Mouse (Mus musculus): ENCODE results near the gene Smtnl2.

Gene Smtnl2

GRCm38 (mm10) chr11:72426884-72427283, 15.4 kb upstream of the Smtnl2 start:
- no peak for DNase-seq (ENCODE audit: low spot score in 2 of 2)

GRCm38 (mm10) chr11:72425201-72425600, 13.7 kb upstream of the Smtnl2 start:
- no peak for DNase-seq (ENCODE audit: low spot score in 2 of 2)

DNA sequence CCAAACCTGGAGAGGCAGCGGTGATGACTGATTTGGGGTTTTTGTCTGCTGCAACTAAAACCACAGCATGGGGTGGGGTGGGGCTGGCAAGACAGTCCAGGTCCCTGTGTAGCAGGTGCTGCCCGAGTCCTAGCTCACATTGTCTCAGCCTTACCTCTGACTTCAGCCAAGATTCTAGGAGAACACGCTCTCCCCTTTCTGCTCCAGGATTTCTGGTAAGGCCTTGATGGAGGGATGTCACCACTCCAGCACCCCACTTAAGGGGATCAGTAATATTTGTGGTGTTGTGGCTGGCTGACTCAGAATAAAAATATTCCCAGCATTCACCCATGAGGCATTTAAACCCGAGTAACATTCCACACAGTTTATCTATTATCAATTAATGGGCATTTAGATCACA, 12.2 kb upstream of the Smtnl2 start:
- no peak for DNase-seq (ENCODE audit: low spot score in 2 of 2)

- no peak for DNase-seq (ENCODE audit: low spot score in 2 of 2)
These were observed 10.2 kb upstream of the Smtnl2 start for GRCm38 (mm10) chr11:72421518-72422278.

GRCm38 (mm10) chr11:72420460-72421122, 9.1 kb upstream of the Smtnl2 start:
- no peak for DNase-seq (ENCODE audit: low spot score in 2 of 2)

DNA sequence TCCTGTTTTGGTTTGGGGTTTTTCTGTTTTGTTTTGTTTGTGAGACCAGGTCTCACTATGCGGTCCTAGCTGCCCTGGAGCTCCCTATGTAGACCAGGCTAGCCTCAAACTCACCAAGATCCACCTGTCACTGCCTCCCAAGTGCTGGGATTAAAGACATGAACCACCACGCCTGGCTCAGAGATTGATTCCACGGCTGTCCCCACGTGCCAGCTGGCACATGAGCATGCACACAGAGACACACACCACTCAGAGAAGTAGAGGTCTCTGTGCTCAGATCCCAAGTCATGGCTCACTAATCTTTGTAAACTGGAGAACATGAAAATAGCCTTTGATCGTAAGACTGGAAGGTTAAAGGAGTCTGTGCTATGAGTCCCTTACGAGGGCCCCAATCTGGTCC, 7.5 kb upstream of the Smtnl2 start:
- no peak for DNase-seq (ENCODE audit: low spot score in 2 of 2)

DNA sequence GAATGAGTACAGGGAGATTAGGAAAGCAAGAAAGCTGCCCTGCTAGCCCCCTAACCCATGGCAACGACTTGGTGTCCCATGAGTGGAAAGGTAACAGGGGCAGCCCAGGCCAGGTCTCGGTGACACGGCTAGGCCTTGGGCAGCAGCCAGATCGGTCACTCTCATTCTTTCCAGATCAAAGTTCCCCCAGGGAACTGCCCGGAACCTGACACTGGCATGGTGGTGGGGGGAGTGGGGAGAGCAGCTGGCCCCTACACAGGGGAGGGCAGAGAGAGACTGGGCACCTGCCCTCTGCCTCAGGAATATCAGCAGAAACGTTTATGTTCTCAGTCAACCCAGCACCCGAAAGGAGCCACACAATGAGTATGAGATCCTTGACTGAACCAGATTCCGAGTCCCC, 6.7 kb upstream of the Smtnl2 start:
- DNase-seq (ENCODE audit: low spot score in 2 of 2) = no peak

GRCm38 (mm10) chr11:72417376-72417775, 5.9 kb upstream of the Smtnl2 start:
- DNase-seq (ENCODE audit: low spot score in 2 of 2) = no peak

DNA sequence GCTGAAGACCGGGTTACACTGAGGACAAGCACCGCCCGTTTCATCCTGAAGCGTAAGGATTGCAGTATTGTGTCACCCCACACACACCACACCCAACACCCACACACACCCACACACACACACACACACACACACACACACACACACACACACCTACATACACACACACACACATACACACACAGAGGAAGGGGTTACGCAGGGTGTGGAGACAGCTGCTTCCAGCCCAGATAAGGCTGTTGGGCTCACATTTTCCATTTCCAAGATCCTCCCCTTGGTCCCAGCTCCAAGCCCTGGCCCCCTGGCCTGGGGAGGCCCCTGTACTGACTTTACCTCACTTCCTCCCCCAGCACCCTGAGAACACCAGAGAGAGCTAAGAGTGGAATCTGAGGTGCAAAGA, 5.2 kb upstream of the Smtnl2 start:
- no peak for DNase-seq (ENCODE audit: low spot score in 2 of 2)

- DNase-seq (ENCODE audit: low spot score in 2 of 2) = no peak
These were observed 3.6 kb upstream of the Smtnl2 start for GRCm38 (mm10) chr11:72415155-72415554.

DNA sequence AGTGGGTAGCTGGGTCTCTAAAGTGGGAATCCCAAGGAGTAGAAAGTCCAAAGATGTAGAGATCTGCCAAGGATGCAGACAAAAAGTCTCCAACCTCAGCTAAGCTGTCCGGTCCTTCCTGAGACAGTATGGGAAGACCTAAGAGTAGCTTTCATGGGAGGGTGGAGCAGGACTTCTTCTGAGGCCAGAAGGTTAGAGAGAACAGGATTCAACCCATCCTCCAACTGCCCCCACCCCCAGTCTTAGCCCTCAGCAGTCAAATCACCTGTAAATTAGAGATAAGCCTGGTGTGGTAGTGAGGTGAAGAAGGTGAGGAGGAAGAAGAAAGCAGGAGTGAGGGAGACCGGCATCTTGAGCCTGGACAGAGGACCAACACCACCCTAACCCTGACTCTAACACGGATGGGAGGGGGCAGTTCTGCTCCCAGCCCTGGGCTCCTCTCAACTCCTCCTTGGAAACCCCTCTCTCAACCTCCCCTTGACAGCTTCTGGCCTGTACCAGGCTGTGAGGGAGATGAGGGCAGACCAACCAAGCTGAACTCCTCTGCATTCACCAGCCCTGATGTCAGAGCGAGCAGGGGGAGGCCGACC, 2.2 kb upstream of the Smtnl2 start:
- no peak for DNase-seq (ENCODE audit: low spot score in 2 of 2)

DNA sequence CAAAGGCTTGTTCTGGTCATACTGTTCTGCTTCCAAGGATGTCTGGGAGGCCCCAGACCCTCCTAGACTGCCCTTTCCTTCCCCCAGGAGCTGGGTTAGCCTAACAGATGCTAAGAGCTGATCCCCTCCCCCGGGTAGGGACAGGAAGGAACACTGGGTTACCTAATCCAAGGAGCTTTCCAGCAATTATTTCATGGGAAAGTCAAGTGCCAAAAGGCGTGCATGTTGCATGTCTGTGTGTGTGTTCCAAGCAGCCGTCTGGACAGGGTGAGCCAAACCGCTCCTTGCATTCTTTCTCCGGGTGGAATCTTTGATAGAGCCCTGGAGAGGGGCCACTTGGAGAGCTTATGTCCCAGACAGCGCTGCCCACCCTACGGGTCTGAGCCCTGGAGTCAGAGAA, 1.5 kb upstream of the Smtnl2 start:
- DNase-seq (ENCODE audit: low spot score in 2 of 2) = no peak

GRCm38 (mm10) chr11:72411945-72412344, 432 bp upstream of the Smtnl2 start:
- no peak for DNase-seq (ENCODE audit: low spot score in 2 of 2)

DNA sequence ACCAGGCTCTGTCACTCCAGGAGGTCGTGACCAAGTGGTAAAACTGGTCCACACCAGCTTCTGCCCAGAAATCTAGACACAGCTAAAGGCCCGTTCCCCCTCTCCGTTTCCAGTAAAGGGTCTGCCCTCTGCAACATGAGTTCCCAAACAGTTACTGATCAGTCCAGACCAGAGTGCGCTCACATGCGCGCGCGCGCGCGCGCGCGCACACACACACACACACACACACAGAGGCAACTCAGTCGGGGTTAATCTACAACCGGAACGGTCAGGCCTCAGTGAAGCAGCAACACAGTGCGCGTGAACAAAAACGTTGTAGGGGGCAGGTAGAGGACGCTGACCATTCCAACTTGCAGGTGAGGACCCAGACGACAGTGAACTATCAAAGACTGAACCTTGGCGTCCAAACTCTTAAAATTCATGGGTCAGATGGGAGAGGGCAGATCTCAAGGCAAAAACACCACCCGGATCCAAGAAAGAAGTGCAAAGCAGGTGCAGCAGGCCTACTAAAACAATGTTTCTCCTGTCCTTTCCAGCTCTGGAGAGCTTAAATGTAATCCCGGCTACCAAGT, 906 bp downstream of the Smtnl2 start:
- DNase-seq (ENCODE audit: low spot score in 2 of 2) = no peak

GRCm38 (mm10) chr11:72409649-72410385, 1.7 kb downstream of the Smtnl2 start:
- DNase-seq (ENCODE audit: low spot score in 2 of 2) = no peak

DNA sequence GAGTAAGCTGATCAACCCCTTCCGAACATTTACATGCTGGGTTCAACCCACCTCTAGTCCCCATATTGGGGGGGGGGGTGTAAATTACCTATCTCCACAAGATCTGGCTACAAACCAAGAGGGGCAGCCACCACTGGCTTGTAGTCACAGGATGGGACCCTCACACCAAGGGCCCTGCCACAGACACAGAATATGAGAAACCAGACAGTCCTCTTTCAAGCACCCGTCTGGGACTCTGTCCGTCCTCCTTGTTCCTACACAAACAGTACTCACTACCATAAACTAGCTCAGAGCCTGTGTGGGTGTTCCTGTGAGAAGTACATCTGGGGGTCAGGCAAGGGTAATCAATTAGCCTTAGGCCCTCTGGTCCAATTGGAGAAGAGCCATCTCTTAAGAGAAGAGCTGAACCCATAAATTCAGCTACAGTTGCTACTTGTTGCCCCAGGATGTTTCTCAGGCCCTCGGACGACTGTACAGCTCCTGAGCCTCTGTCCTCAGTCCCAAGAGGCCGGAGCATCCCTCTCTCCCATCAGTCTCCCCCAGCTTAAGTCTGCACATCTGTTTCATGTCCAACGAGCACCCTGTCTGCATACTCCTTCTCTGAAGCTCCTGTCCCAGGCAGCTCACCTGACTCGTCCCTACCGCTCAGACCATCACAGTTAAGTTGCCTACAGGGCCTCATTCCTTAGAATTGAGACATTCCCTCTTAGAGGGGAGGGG, 2.9 kb downstream of the Smtnl2 start:
- DNase-seq (ENCODE audit: low spot score in 2 of 2) = no peak

GRCm38 (mm10) chr11:72407574-72407973, 3.9 kb downstream of the Smtnl2 start:
- no peak for DNase-seq (ENCODE audit: low spot score in 2 of 2)

DNA sequence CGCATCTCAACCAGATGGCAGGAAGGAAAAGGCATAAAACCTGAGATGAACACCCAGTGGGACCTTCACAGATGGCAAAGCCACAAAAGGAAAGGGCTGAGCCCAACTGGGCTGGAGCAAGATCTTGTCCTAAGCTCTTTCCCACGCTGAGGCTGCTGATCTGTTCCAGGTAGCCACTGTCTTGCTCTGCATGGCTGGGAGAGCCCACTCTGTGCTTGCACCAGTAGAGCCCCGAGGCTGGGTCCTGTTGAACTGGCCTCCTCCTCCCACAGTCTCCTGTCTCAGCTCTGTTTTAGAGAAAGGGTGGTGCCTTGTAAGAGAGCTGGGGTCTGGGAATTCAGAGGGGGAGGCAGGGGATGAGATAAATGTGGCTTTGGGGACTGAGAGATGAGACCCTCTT, 4.4 kb downstream of the Smtnl2 start:
- no peak for DNase-seq (ENCODE audit: low spot score in 2 of 2)

DNA sequence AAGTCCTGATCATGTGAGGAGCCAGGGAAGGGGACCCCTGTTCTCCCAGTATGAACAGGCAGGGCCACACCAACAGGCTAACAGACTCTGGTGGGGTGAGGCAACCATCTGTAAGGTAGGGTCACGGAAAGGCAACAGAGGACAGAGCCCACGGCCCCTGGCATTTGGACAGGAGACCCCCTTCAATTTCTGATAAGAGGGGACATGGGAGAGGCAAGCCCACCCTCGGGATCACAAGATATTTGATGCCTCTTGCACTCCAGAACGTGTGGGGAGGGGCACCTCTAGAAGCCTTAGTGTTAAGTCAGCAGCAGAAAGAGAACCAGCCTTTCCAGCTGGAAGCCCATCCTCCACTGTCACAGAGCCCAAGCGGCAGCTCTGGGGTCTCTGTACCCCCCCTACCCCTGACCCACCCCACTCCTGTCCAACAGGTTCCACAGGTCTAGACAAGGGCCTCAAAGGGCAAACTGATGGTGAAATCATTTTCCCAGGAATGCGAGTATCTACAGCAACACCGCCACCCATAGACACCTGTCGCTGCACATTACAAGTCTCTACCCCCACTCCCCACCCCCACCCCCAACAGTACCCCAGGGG, 5.3 kb downstream of the Smtnl2 start:
- DNase-seq (ENCODE audit: low spot score in 2 of 2) = no peak

GRCm38 (mm10) chr11:72405532-72405931, 6.0 kb downstream of the Smtnl2 start:
- no peak for DNase-seq (ENCODE audit: low spot score in 2 of 2)

- DNase-seq (ENCODE audit: low spot score in 2 of 2) = no peak
These were observed 8.5 kb downstream of the Smtnl2 start for GRCm38 (mm10) chr11:72402969-72403368.

Measured in right cerebral cortex, postnatal 10 days (tissue).